Mouse (Mus musculus) gastrocnemius, postnatal 14 days (tissue): ENCODE data around the gene Gpat3. TPM values are rescaled to one million over a fixed set of nuclear protein-coding genes. Genes with fewer than 3 reads are reported as not detected.

Source experiments
- DNase-seq: peaks from one replicate; pipeline ENCODE4 v3.0.0; 2021; ENCODE audit warnings: mixed read lengths
- intact Hi-C: fragments of 180-260 bp; cut with DNase I; formaldehyde crosslinking; loops from one replicate; pipeline ENCODE4 v1.15.1; 2025; ENCODE audit warnings: low total_unique reads
- total RNA-seq, 2 experiments: library from RNA; stranded (reverse); gene quantifications; 2 replicates each; pipeline ENCODE4 v1.2.3; 2021

Gene Gpat3
- total RNA-seq, 2 experiments from 2014 or later = 3.9 to 4.6 TPM

DNA sequence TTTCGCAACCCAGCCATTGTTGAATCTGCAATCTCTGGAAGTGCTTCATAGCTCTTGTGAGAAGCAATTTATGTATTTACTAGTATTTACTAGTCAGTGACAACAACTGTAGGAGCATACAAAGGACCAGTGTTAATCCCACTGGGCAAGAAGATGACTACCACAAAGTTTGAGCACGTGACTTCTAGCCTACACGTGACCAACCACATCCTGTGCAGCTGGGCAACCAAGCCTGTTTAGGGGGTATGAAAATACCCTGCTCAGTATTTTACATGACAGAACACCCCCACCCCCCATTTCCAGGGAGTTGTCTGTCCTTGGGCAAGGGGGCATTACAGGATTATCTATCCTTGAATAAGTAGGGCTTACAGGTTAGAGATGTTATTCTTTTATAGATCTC, 11.0 kb downstream of the Gpat3 start:
- no peak for DNase-seq
- intact Hi-C loops = no loop called here

DNA sequence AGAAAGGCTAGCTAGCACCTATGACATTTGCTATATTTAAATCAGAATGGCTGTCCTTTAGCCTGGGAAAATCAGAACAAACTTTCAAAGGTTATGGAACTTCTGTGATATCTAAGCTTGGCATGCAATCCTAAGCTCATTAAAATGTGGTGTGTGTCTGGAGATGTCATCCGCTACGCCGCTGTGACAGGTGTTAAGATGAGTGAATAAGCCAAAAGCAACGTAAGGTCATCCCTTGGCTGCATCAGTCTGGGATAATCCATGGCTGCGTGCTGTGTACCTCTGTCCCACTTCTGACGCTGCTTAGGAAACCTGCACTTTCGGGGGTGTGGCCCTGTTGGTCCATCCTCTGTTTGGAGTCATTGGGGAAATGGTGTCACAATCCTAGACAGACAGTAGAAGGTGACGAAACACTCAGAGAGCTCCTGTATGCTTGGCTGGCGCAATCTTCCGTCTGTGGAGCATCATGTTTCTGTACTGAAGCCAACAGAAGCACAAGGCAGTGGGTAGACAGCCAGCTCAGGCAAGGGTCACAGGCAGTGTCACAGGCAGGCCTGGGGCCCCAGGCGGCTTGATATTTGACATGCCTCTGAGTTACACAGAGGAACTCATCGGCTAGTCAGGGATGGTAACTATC, 15.0 kb downstream of the Gpat3 start:
- intact Hi-C loops = no loop called here

DNA sequence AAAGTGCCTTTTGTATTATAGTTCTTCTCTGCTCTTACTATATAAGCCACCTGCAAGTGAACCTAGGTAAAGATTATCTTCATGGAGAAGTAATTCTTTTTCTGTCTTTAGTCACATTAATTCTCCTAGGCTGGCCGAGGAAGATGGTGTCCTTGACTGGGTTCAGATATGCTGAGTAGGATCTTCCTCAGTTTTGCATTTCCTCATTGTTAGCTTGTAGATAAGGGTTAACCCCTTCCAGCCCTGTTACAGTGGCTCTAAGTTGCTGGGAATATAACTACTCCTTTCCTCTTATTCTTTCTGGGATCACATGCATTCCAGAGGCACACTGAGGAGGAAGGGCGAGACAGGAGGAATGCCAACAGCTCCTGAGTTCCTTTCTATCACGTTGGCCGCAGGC, 15.6 kb downstream of the Gpat3 start:
- intact Hi-C loops = no loop called here
- no peak for DNase-seq

More for the DNA sequence above, 15.0 kb downstream of the Gpat3 start:
- peak; percentile 39 for DNase-seq

DNA sequence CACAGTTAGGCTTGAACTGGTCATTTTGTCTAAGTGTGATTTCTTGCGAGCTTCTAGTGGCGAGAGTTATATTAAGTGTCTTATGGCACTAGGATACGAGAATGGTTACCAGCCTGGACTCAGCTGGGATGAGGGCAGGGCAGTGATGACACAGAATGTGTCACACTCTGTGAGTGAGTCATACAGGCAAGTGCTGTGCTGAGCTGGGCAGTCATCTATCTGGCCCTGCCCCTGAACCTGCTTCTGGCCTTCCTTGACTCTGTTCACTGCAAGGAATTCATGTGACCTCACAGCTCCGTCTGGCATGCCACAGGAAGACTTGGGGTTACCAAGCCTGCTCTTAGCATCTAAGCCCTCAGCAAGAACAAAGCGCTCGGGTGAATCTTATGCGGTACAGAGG, 16.3 kb downstream of the Gpat3 start:
- DNase-seq = no peak
- intact Hi-C loops = no loop called here

DNA sequence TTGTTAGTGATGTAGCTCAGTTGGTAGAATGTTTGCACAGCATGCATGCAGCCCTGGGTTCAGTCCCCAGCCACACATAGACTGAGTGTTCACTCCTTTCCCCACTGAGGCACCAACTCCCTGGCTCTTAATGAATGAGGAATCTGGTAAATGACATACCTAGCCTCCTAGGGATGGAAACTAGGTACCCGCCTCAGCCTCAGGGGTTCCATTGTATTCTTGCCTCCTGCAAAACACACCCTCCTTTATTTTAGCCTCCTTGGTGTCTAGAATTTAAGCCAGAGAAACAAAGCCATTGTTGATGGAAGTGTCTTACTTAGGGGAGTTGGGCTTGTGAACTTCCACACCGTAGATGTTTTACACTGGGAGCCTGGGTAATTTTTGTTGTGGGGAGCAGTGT, 17.6 kb downstream of the Gpat3 start:
- intact Hi-C loops = no loop called here
- no peak for DNase-seq

DNA sequence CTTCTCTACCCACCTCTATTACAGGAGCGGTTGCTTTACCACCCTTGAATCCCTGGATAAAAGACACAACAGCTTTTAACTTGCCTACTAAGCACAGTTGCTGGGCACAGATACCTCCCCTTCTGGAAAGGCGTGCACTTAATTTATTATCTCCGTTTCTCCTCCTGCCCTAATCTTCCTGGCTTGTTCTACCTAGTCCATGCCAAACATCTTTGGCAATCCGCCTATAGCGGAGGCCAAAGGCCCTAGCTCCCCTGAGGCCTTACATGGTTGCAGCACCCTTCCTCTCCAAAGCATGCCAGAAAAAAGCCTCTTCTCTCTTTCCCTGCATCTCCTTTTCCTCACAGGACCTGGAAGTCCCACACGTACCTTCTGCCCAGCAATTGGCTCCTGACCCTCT, 18.9 kb downstream of the Gpat3 start:
- DNase-seq = no peak
- intact Hi-C loops = no loop called here

DNA sequence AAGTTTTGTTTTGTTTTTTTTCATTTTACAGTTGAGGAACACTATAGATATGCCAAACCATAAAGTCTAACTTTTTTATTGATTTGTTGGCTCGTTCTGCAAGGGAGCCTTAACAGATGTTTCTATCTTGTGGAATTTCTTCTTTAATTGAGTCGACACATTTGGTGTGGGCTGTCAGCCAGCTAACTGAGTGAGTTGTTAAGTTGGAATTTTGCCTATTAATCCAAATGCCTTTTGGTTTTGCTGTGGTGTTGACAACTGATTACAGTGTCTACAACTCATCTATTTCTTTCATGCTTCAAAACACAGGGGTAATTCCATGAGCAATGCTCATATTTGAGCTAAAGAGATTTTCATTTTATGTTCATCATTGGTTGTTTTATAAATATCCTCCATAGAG, 20.7 kb downstream of the Gpat3 start:
- DNase-seq = no peak
- intact Hi-C loops = no loop called here

DNA sequence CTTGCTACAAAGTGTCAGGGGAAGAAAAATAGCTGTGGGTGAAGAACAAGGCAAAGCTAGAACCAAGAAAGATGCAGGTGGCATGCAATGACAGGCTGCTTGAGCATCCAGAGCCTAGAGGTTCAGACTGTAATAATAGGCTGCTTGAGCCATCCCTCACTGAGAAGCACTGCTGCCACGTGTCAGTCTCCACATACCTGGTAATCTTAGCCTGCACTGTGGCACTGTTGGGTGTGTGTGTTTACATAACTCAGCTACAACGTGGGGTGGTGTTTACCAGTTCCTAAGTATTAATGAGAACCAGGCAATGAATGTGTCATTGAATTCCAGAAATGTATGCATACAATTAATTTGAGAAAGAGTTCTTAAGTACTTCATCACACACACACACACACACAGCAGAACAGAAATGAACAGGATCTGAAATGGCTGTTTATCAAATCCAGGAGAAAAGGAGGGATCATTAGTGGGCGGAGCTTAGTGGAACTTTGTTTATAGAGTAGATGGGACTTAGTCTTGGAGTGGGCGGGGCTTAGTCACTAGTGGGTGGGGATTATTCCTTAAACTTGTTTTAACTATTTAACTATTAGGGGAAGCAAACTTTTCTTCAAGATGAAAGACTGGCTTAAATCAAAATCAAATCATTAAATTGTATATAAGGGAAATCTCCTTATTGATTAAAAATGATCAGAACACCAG, 23.8 kb downstream of the Gpat3 start:
- DNase-seq = no peak
- intact Hi-C loops = no loop called here

DNA sequence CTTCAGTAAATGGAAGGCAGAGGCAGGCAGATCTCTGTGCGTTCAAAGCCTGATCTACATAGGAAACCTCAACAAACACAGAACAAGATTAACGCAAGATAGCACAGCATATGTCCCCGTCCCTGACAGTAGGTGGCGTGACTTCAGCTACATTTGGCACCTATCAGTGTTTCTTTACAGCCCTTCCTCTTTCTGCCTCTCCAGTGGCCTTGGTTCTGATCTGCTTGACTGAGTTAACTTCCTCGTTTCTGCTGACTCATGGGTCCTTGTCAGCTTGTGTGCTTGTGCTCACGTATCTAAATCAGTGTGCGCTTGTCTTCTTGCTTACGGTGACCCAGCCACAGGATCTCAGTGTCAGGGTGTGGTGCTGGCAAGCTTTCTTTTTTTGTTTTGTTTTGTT, 26.5 kb downstream of the Gpat3 start:
- intact Hi-C loops = no loop called here
- no peak for DNase-seq

DNA sequence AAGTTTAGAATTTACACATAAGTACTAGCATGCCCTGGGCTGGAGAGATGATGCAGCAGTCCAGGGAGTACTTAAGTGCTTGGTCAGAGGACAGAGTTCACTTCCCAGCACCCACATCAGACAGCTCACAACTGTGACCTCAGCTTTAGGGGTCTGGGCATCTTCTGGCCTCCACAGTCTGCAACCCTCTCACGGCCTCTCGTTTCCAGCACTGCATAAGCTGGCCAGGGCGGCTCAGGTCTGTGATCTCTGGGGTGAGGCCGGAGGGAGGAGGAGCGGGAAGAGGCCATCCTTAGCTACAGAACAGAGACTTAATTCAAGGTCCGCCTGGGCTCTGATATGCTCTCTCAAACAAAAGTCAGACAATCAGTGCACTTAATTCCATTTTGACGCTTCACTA, 29.2 kb downstream of the Gpat3 start:
- intact Hi-C loops = no loop called here
- DNase-seq = no peak

DNA sequence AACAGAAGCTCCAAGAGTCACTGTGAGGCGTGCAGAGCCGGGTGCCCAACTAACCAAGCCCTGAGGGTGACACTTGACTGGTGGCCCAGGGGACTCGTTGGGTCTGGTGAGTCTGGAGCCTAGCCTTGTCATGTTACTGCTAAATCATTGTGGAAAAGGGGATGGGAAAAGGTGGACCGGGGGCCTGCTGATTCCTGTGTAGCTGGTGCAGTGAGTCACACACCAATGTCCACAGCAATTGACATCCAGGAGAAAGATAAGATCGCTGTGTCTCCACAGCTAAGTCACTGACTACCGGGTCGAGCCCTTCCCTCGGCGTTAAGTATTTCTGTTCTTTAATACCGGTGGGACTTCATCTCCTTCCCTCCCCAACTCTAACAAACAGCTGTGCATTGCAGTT, 29.7 kb downstream of the Gpat3 start:
- no peak for DNase-seq
- intact Hi-C loops = no loop called here

DNA sequence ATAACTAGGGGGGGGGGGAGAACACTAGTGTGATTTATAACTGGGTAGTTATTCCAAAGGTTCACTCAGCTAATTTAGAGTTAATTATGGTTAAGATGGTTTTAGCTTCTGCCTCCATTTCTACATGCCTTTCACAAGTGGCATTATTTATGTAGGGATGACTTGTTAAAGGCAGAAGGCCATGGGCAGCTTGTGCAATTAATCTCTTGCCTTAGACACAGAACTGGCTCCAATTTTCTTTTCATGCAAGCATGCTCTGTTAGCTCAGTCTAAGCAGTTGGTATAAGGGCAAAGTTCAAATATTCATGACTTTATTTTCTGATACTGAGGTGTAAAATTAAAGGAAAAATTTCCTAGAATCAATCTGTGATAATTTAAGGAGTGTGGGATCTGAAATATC, 31.5 kb downstream of the Gpat3 start:
- intact Hi-C loops = no loop called here

DNA sequence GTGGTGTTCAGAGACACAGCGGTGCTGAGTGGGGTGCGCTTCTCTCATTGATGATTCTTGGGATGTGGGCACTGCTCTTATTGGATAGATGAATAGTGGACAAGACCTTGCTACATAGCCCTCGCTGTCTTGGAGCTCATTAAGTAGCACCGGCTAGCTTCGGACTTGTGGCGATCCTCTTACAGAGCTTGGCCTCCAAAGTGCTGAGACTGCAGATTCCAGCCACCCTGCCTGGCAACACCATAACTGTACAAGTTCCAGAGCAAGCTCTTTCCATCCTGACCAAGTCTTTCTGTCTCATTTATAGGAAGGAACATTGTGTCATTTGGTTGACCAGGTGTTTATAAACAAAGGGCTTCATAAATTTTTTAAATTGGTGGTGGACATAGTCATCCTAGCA, 39.7 kb downstream of the Gpat3 start:
- intact Hi-C loops = no loop called here
- DNase-seq = peak; percentile 20

More for the DNA sequence above, 31.5 kb downstream of the Gpat3 start:
- DNase-seq = no peak

DNA sequence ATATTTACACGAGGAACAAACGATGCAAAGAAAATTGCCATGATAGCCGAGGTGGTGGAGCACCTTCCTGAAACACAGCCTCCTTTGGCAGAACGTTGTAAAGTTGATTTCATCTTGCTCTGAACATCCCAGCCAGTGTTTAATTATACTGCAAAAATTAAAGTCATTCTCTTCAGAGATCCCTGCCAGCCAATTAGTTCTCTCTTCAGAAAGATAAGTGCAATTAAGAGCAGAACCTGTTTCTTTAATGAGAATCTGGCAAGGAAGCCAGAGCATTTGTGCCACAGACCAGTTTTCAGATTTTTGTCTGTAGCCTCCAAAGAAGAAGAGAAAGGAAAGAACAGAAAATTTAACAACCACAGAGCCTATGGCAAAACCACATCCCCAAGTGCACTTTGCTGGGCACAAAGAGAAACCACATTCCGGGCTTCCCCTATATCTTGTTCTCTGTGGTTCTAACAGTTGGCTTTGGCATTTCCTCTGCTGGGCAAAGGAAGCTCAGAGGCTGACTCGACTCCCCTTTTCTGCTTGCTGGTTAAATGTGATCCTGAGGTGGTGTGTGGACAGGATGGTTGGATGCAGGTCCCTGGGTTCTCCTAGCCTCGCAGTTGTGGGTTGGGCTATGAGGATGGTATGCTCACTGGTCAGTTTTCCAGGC, 40.9 kb downstream of the Gpat3 start:
- intact Hi-C loops = no loop called here
- no peak for DNase-seq

DNA sequence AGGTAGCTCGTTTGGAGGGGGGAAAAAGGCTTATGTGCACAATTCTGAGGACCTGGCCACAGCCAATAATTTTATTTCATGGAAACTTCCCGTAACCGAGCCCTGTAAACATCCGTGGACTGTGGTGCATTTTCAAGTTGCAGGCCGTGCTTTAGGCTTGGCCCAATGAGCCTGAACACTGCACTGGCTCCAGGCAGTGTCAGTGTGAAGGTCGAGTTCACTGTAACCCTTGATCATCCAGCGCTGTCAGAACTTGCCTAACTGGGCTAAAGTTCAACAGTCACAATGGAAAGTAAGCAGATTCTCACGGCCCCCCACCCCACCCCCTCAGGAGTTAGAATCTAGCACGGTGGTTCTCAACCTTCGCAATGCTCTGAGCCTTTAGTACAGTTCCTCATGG, 50.7 kb downstream of the Gpat3 start:
- no peak for DNase-seq
- intact Hi-C loops = no loop called here

DNA sequence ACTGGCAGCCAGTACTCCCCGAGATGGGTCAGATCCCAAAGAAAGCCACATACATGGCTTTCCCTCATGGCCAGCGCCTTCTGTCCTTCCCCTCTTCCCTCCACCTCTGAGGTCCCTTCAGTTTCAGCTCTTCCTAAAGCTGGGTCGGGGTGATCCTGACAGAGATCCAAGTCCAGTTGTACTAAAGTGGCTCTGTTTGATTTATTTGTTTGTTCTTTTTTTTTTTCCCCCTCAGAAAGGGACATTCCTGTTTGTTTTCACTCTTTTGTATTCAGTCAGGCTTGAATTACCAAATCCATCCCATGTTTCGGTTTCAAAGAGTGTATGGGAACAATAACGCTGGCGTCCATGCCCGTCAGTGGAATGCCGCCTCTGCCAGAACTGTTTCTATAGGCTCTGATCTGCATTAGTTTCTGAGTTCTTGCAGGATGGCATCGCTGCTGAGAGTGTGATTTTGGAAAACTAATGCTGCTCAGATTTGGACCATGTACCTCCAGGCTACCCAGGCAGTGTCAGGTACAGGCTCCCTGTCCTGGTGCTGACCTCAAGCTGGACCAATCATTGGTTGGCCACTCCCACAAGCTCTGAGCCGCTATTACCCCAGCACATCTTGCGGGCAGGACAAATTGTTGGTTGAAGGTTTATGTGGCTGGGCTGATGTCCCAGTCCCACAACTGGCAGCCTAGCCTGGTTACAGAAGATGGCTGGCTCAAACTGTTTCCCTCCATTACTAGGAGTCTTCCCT, 54.4 kb downstream of the Gpat3 start:
- DNase-seq = no peak
- intact Hi-C loops = no loop called here

DNA sequence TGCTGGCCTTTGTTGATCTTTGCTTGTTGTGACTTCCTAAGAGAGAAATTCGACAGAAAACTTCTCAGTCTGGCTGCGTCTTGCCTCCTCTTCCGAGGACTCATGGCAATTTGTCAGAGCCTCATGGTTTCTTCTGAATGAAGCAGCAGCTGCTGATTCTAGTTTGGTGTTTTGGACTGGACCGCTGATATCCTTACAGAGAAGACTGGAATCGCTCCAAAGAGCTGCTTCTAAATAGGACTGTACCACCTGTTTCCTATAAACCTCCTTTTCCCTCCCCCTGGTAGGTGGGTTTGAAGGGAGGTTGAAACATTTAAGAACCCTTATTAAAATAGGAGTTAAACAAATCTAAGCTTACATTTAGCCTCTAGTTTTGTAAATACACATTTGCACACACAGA, 55.5 kb downstream of the Gpat3 start:
- DNase-seq = no peak
- intact Hi-C loops = no loop called here

DNA sequence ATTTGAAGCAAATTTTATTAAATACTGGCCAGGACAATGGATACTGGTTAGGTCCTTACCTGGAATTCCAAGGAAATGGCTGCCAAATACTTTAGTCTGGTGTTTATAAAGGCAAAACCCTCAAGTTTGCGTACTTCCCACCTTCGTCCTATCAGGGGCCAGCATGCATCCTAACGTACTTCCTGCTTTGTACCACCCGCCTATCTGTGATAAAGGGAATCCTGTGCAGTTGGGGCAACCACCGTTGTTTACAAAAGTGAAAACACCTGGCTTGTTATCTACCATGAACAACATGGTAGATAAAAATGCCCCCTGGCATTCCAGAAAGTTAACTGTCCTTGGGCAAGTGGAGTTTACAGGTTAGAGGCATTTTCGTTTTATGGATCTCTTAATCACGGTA, 63.0 kb downstream of the Gpat3 start:
- intact Hi-C loops = no loop called here
- DNase-seq = no peak

DNA sequence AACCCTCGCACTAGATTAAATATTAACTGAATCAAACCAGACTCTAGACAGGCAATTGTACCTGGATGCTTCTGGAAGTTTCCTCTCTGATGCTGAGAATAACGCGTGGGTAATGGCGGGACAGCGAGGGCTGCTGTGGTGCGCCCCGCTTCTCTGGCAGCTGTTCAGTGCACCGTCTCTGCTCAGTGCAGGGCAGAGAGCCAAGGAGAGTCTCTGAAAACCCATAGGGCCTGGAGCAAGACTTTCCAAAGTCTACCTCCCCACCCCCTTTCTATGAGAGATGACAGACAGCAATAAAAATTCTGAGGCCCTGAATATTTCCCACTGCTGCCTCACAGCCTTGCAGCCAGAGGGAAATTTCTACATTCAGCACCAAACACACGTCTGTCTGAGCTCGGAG, 63.4 kb downstream of the Gpat3 start:
- intact Hi-C loops = no loop called here
- no peak for DNase-seq

DNA sequence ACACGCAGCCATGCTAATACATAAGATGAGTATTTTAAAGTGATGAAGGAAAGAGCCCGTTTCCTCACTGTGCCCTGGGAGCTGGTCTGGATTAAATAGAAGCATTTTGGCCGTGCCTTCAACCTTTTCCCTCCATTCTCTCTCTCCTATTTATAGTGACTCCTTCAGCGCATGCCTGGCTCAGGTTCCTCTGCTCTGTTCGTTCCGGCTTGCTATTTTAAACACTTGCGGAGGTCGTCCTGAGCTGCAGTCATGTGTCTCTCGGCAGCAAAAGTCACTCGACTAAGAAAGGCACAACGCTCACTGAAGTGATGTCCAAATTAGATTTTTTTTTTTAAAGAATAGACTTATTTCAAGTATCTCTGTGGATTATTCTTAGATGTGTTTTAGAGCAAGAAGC, 64.2 kb downstream of the Gpat3 start:
- intact Hi-C loops = loop anchor here (10.0 kb wide), 2 partner anchors 235 to 765 kb away; partner anchors contain the start of gene Coq2

More for the DNA sequence above, 64.2 kb downstream of the Gpat3 start:
- DNase-seq = no peak
